Mouse (Mus musculus) large intestine, adult 2 months (tissue): Measurements from ENCODE around the gene Ndufs2. TPM values are rescaled to one million over a fixed set of nuclear protein-coding genes. Genes with fewer than 3 reads are reported as not detected.
A peak's percentile ranks its signal among the peaks of the same experiment; 100 is the strongest.

ENCODE experiments used
- DNase-seq: peaks from one replicate; pipeline ENCODE4 v3.0.0-alpha.2; 2012; ENCODE audit warnings: low read depth, low spot score
- WGBS: fragments of 180-500 bp; shearing (Covaris S2); methylation state at CpG from one replicate; pipeline ENCODE4 v1.1.7; 2018; 5-methylcytosine and 5-hydroxymethylcytosine counted together
- polyA plus RNA-seq: library from polyadenylated mRNA; depleted of rRNA; stranded (reverse); fragments of >200 nt; gene quantifications from 2 replicates; pipeline ENCODE4 v1.2.3, GENCODE M21; 2012

Ndufs2 gene
- polyA plus RNA-seq, 1 experiment = 167 TPM

DNA sequence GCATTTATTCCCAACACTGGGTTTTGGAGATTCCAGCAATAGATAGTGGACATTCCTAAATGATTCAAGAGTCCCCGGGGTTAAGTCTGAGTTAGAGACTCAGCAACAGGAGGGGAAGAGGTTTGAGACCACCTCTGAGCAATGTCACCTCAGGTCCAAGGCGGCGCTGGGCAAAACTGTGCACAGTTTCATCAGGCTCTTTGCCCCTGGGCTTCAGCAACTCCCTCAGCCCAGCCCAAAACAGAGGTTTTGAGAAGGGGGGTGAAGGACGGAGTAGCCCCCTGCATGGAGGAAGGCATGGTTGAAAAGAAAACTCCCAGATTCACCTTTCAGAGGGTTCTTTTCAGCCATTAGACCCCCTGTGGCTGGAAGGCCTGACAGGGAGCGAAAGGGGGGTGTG is 28.5 kb upstream of the Ndufs2 start:
- no peak for DNase-seq

DNA sequence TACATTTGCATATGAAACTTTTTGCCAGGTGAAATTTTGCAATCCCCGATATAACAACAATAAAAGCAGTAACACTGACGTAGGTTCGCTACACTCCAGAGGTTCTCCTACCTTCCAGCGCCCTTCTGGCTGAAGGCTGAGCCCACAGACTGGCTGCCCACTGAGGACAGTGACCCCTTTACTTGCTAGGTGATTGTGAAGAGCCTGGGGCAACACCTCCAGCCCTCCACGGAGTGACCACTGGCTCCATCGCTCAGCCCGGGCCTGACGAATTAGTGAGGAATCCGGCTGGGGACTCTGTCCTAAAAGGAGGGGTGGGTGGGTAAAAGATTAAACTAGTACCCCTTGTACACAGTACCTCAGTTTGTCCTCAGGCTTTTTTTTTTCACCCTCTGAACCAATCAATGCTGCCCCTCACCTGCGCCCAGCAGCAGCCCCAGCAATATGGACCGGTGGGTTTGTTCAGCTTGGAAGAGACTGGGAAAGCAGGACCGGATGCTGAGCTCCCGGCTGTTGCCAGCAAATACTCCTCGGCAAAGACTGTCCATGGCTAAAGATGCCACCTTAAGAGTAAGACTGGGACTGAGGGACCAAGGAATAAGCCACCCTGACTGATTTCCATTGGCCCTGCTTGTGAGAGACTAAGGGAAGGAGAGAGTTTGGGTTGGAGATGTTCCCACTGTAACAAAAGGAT is 28.0 kb upstream of the Ndufs2 start:
- no peak for DNase-seq
- 86% methylated on average over 14 of the region's 14 CpGs for WGBS

More for the DNA sequence above, 28.5 kb upstream of the Ndufs2 start:
- 86% methylated on average over 5 of the region's 5 CpGs for WGBS

DNA sequence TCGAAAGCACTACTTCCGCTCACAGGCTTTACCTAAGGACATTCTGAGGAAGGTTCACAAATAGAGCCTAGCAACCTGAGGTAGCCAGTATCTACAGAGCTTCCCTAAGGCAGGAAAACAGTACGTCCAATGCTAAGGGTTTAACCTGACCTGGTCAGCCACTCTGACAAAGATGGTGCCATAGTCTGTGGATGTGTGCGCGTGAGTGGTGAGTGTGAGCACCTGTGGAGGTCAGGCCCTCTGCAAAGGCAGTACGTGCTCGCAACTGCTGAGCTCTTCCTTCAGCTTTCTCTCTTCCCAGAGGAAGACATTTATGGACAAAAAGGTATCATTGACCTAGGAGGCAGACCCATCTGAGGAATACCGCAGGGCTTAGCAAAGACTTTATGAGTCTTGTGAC is 27.2 kb upstream of the Ndufs2 start:
- WGBS = 96% methylated on average over 8 of the region's 8 CpGs
- DNase-seq = no peak

DNA sequence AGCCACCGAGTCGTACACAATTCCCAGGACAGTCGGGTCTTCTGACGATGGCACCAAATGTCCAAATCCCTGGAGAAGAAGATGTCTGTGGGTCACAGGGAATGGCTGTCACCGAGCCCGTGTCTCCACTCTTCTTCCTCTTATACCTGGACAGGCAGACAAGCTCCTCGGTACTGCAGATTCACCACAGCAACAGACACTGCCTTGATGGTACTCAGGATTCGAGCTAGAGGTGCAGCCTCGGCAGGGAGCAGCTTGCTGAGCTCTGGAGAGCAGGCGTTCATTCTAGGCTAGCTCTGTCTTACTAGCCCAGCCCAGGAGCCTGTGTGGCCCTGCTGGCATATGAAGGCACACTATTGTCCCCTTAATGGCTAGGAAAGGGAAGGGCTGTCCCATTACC is 26.5 kb upstream of the Ndufs2 start:
- WGBS = 86% methylated on average over 10 of the region's 10 CpGs
- DNase-seq = no peak

DNA sequence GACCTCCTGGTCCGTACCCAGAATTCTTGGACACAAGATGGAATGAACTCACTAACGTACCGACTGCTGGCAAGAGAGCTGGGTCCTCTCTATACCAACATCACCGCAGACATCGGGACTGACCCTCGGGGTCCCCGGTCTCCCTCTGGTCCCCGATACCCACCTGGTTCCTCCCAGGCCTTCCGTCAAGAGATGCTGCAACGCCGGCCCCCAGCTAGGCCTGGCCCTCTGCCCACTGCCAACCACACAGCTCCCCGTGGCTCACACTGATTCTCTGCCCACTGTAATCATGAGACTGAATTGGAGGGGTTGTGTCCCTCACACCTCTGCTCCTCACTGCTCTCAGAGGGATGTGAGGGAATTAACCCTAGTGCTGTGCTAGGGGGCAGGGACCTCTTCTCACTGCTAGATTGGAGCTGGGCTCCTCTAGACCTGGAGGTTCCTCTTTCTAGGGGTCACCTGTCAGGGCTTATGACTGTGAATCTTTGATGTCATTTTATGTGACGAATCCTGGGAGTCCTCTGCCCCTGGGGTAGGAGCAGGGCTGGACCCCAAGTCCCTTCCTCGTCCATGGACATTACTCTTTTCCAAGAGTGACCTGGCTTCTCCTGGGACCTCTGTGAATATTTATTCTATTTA is 25.0 kb upstream of the Ndufs2 start:
- WGBS = 88% methylated on average over 14 of the region's 14 CpGs

DNA sequence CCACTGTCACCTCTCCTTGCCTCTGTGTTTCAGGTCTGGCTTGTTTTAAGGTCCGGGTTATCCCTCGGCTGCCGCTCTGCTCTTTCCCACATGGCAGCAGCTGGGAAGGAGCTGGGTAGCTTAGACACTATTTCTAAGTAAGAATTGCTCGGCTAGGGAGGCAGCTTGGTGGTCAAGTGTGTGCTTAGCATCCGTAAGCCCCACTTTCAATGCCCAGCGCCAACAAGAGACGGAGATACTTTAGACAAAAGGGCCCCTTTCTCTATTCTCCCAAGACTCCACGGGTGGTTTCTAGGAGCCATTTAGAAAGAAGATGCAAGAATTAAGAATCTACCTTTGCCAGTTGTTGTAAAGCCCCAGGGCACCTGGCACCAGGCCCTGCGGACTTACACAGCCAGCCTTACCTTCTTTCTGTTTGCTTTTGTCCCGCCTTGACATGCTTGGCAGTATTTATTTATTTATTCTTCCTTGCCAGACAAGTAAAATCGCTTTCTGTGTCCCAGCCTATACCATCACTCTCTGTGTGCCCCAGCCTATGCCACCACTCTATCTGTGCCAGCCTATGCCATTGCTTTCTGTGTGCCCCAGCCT is 24.1 kb upstream of the Ndufs2 start:
- 59% methylated on average over 11 of the region's 11 CpGs for WGBS
- DNase-seq = no peak

More for the DNA sequence above, 25.0 kb upstream of the Ndufs2 start:
- DNase-seq = no peak

DNA sequence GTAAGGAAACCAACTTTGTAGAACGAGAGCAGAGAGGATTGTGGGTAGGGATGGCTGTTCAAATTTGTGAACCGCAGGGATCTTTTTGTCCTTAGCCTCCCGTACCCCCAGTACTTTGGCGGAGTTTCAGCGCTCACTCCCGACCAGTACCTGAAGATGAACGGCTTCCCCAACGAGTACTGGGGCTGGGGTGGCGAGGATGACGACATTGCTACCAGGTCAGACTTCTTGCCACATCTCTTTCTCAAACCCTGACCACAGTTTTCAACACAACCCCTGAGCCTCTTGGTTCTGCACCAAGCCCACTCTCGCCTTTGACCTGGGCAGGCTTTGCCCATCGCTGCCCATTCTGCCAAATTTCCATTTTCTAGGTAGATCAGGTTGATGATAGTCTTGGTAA is 23.0 kb upstream of the Ndufs2 start:
- 90% methylated on average over 12 of the region's 12 CpGs for WGBS
- DNase-seq = no peak

DNA sequence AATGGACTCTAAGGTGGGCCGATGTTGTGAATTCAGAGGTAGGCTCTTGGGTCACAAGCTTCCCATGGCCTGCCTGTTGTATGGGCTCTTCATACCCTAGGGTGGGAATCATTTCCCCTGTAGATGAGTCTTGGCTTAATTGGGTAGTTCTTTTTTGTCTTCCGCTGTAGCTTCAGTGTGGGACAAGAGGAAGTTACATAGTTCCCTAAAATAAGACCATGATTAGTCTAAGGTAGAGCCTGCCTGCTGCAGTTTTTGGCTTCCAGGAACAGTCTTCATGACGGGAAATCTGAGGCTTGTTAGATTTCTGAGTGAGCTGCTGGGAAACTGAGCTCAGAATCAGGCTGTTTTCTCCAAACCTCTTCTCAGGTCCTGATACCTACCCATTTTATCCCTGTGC is 20.9 kb upstream of the Ndufs2 start:
- 79% methylated on average over 3 of the region's 3 CpGs for WGBS
- DNase-seq = no peak

DNA sequence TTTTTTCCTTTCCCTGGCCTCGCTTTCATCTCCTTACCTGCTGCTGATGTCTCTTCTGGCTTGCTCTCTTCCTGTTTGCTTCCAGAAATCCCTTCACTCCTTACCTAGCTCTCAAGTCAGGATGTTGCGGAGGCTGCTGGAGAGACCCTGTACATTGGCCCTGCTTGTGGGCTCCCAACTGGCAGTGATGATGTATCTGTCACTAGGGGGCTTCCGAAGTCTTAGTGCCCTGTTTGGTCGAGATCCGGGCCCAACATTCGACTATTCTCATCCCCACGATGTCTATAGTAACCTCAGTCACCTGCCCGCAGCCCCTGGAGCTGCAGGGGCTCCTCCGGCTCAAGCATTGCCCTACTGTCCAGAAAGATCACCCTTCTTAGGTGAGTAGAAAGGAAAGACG is 20.4 kb upstream of the Ndufs2 start:
- DNase-seq = no peak
- 61% methylated on average over 10 of the region's 10 CpGs for WGBS

DNA sequence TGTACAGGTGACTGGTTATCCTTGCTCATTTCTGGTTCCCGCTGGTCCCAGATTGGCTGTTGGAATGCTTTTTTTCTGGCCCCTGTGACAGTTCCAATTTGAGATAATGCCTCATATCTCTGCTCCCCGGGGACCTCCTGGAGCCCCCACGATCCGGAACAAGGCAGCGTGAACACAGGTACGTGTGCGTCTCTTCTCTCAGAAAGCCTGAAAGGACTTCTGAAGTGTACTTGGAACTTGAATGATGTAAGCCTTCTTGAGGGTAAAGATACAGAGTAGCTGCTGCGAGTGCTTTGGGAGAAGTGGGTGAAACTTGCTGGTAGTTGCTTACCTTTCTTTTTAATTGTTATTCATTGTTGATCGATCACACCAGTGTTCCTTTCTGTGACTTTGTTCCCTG is 20.0 kb upstream of the Ndufs2 start:
- WGBS = 24% methylated on average over 9 of the region's 9 CpGs
- no peak for DNase-seq

DNA sequence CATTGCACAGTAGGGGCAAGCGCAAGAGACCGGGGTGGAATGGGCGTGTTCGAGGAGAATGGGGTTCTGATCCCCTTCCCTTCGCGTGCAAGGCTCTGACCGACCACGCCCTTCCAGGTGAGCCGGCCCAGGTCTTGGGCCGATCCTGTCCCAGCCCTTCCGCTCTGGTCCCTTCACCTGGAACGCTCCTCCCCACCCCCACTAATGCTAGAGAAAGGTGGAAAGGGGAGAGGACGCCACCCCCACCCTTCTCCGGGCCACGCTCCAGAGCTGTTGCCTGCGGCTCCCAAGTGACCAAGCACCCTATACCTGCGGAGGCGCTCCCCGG is 19.3 kb upstream of the Ndufs2 start:
- WGBS = under 1% methylated on average over 19 of the region's 19 CpGs
- no peak for DNase-seq

DNA sequence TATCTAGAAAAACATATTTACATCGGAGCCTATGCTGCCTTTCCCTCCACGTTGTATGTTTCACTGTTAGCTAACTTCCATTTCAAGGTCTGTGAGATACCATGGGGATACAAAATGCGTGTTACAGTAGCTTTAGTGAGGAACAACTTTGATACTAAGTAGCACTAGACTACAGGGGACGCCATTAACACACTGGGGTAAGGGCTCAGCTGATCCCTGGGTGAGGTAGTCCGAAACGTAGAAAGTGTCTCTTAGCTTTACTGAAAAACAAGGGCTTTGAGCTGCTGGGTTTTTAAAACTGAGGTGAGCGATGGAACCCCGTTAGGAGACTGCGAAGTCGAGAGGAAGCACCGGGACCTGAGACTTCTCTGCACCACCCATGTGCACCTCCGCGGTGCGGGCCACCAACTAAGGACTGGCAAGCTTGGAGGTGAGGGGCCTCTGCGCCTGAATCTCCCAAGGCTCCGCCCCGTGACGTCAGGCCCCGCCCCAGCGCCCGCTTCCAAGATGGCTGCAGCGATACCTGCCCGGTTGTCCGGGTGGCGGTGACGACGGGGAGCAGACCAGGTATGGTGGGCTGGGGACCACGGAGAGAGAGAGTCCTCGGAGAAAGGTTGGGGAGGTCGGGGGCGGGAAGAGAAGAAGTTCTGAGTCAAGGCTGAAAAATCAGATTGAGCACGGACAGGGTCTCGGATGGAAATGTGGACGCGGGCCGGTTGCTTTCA is 18.8 kb upstream of the Ndufs2 start, which contains the start of gene B4galt3:
Gene B4galt3 (plus strand): TSS at position 481 of the 725 bp plus-strand sequence.
- DNase-seq = peak; percentile 70
- 4% methylated on average over 36 of the region's 36 CpGs for WGBS

DNA sequence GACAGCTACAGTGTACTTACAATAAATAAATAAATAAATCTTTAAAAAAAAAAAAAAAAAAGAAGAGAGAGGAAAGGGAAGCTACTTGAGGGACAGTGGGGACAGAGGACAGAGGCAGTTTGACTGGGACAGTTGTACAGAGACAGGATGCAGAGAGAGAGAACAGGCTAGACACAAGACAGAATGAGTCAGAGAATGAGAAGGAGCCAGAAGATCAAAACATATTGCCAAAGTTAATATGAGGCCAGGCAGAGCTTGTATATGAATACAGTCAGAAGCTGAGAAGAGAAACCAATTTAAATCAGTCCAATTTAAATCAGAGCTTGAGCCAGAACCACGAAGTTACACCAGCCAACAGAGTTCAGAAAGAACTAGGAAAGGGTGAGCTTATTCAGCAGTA is 17.2 kb upstream of the Ndufs2 start:
- WGBS = 59% methylated on average over 1 of the region's 1 CpGs
- no peak for DNase-seq

DNA sequence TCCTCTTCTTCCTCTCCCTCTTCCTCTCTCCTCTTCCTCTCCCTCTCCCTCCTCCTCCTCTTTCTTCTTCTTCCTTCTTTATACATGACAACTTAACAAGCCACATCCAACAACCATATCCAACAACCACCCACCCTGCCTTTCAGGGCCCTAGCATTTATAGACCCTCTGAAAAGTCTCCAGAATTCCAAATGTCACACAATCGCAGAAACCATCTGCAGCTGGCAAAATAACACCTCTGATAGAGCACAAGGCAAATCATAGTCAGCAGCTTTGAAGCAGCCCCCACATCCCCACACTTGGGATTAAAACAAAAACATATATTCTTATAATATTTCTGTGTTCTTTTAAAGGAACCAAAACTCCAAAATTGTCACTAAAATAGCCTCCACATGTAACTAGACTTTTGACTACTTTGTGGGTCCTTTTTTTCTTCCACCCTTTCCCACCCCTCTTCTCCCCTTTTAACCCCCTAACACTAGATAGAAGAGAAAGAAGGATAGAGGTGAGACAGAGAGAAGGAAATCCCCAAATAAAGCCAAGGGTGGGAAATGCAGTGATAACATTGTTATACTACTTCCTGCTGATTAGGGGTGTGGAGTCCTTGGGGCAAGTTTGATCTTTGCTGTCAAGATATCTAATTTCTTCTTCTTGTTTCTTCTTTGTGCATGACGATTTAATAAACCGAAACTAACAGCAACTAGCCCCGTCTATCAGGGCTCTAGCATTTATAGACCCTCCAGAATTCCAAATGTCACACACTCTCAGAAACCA is 15.0 kb upstream of the Ndufs2 start:
- DNase-seq = no peak
- 44% methylated on average over 4 of the region's 4 CpGs for WGBS

DNA sequence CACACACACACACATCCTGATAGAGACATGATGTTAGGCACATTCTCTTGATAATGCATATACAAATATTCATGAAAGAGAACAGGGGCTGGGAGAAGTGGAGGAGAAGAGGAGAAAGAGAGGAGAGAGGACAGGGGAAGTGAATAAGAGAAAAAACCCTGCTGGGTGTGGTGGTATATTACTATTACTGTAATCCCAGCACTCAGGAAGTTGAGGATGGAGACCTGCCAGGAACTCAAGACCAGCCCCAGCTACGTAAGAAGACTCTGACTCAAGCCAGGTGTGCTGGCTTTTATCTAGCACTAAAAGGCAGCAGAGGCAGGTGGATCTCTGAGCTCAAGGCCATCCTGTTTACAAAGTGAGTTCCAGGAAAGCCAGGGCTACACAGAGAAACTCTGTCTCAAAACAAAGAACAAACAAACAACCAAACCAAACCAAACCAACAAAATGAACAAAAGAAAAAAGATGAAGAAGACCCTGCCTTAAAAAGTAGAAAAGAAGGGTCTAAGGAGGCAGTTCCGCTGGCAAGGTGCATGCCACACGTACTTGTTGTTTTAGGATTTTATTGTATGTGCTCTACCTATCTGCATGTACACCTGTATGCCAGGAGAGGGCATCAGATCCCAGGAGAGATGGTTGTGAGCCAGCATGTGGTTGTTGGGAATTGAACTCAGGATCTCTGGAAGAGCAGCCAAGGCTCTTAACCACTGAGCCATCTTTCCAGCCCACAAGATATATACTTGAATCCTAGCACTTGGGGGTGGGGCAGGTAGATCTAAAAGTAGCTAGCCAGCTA is 12.7 kb upstream of the Ndufs2 start:
- 60% methylated on average over 3 of the region's 3 CpGs for WGBS
- DNase-seq = no peak

DNA sequence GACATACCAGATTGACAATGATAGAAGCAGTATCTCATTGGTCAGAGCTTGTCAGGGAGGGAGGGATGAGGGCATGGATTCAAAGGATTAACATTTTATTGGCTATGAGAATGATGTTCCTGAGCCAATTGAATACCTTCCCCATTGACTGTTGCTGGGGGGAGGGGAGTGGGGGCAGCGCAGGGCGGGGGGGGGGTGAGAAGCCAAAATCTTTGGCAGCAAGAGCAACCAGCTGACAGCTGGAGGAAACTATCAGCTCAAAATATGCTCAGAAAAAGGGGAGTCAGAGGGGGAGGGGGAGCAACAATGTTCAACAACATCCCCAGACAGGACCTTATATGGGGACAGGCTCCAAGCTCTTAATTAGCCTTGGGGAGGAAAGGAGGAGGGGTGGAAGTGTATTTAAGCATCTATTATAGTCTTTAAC is 12.0 kb upstream of the Ndufs2 start:
- 0% methylated on average over 1 of the region's 2 CpGs for WGBS
- no peak for DNase-seq

DNA sequence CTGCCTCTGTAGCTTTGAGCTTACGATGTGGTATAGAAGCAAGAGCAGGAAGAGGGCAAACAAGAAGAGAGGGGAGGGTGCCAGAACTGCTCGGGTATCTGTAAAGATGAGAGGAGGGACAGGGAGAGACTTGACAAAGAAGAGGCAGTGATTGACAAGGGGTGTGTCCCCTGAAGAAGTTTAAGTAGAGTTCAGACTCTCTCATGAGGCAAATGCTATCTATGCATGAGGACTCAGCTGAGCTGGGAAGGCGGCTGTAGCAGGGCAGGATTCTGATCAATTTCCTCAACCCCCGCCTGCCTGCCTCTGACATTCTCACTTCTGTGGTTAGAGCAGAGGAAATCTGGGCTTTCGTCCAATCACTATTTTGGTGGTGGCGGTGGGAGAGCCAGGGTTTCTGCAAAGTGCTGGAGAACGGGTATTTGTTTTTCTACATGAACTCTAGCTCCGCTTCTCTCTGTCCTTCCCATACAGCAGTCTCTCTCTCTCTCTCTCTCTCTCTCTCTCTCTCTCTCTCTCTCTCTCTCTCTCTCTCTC is 11.5 kb upstream of the Ndufs2 start:
- DNase-seq = no peak
- 3% methylated on average over 8 of the region's 8 CpGs for WGBS

DNA sequence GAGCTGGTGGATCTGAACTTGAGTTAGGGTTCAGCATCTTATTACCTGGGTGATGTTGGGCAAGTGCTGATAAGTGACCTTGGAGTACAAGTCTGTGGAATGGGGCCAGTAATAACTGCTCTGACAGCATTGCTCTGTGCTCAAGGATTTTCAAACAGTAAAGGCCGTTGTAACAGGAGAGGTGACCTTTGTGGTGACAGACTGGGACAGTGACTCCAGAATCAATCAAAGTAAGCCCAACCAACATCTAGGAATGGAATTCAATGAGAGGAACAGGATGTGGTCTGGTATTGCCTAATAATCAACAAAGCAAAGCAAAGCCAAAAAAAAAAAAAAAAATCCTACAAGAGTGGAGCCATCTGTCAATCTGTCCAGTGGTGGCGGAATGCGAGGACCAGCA is 9.1 kb upstream of the Ndufs2 start:
- WGBS = 52% methylated on average over 3 of the region's 3 CpGs
- DNase-seq = no peak

DNA sequence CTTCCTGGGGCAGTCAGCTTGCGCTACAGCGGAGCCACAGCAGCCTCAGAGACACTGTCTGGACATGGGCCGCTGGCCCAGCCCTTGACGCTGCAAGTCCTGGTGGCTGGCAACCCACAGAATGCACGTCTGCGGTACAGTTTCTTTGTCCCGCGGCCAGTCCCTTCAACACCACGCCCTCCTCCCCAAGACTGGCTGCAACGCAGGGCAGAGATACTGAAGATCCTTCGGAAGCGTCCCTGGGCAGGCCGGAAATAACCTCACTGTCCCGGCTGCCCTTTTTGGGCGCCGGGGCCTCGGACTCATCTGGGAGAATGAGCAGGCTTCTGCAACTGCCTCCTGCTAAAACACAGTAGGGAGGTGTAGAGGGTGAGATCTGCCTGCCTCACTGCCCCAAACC is 7.7 kb upstream of the Ndufs2 start:
- 72% methylated on average over 17 of the region's 17 CpGs for WGBS
- DNase-seq = no peak
